Mouse (Mus musculus): ENCODE results near the gene Pard6b. TPM values are rescaled to one million over a fixed set of nuclear protein-coding genes. Genes with fewer than 3 reads are reported as not detected.

Pard6b gene
- polyA plus RNA-seq, 1 experiment from 2014 or later: 7.5 TPM

DNA sequence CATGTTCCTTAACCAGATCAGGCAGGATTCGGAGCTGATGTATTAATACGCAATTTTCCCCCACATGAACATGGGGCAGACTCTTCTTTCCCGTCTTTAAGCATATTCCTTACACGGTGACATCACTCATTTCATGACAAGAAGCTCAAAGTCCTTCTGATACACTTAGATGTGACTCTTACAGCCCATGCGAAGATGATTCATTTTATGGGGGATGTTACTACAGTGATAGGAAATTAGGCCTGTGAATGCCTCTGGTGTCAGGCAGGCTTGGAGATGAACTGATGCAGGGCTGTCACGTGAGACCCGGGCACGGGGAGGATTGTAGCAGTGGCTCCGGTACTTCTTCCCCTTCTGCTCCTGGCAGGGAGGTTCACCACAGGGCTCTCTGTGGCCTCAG, 6.0 kb downstream of the Pard6b start:
- no peak for DNase-seq (ENCODE audit: low spot score)
- Histone ChIP-seq H3K27me3 (ENCODE audit: low read depth, poor library complexity, severe bottlenecking) (peaks cover 17% of the 10 kb centered on the region), H3K36me3 (peaks cover 18% of the 10 kb centered on the region), H3K4me3 (no peak overlapping the region), H3K4me1 (peaks cover 11% of the 10 kb centered on the region), H3K9me3 (replicated peaks) (no peaks in the 10 kb centered on the region), H3K27ac (replicated peaks) (no peak overlapping the region)
- 92% methylated on average over 9 of the region's 9 CpGs for WGBS

DNA sequence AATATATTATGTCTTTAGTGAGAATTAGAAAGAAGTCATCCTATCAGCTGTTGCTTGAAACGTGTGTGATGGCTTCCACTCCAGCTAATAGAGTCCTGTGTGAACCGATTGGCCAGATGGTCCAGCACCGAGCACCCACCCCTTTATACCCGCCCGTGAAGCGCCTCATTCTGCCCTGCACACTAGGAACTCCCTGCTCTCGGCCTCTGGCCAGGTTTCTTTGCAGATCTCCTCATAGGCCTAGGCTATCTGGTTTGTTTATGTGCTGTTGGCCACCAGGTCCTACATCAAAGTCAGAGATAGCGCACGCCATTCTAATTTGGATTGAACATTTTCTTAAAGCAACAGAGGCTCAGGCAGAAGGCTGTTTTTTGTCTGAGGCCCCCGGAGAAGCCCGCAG, 10.8 kb downstream of the Pard6b start:
- no peak for DNase-seq (ENCODE audit: low spot score)
- WGBS: 89% methylated on average over 11 of the region's 11 CpGs
- Histone ChIP-seq H3K27me3 (ENCODE audit: low read depth, poor library complexity, severe bottlenecking) (no peaks in the 10 kb centered on the region), H3K4me3 (no peak overlapping the region), H3K36me3 (peaks cover 33% of the 10 kb centered on the region), H3K4me1 (peaks cover under 1% of the 10 kb centered on the region; the same call in 1 of the 2 replicates), H3K27ac (replicated peaks) (no peak overlapping the region), H3K9me3 (replicated peaks) (no peaks in the 10 kb centered on the region)

DNA sequence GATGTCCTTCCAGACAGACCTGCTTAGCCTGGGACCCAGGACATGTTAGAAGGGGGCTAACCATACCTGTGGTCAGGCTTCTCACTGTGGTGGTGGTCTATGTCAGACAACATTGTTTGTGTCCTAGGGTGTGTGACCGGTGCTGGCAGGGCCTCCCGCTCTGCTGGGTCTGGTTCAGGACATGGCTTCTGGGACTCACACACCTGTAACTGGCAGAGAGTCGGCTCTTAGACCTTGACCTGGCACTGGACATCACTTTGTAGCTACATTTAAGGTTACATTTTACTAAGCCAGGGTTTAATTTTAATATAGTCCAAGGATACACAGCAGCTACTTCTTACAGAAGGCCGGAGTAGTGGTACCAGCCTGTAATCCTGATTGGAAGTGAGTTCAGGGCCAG, 12.3 kb downstream of the Pard6b start:
- Histone ChIP-seq H3K9me3 (replicated peaks) (no peaks in the 10 kb centered on the region), H3K27me3 (ENCODE audit: low read depth, poor library complexity, severe bottlenecking) (no peaks in the 10 kb centered on the region), H3K4me3 (no peak overlapping the region), H3K36me3 (peaks cover 27% of the 10 kb centered on the region), H3K27ac (replicated peaks) (no peak overlapping the region), H3K4me1 (peaks cover 3% of the 10 kb centered on the region; the same call in 1 of the 2 replicates)
- 92% methylated on average over 4 of the region's 4 CpGs for WGBS
- no peak for DNase-seq (ENCODE audit: low spot score)

DNA sequence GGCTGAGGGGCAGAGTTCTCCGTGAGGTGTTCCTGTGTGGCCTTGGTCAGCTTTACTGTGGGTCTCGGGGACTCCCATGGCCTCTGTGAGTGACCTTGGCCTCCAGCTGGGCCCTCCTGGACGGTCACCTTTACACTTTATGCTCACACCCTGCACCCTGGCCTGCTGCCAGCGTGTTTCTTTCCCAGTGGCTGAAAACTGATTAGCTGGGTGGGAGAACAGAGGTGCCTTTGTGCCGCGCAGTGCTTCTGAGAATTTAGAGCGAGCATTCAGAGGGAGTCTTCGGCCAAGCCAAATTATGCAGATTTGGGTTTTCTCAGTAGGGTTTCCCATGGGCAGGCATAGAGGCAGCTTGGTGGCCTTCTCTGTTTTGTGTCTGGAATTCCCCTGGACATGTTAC, 14.3 kb downstream of the Pard6b start:
- DNase-seq (ENCODE audit: low spot score): no peak
- Histone ChIP-seq H3K36me3 (peaks cover 44% of the 10 kb centered on the region), H3K27ac (replicated peaks) (no peak overlapping the region), H3K4me1 (peaks cover 3% of the 10 kb centered on the region; the same call in 1 of the 2 replicates), H3K4me3 (no peak overlapping the region), H3K9me3 (replicated peaks) (no peaks in the 10 kb centered on the region), H3K27me3 (ENCODE audit: low read depth, poor library complexity, severe bottlenecking) (no peaks in the 10 kb centered on the region)
- WGBS: 88% methylated on average over 8 of the region's 8 CpGs

DNA sequence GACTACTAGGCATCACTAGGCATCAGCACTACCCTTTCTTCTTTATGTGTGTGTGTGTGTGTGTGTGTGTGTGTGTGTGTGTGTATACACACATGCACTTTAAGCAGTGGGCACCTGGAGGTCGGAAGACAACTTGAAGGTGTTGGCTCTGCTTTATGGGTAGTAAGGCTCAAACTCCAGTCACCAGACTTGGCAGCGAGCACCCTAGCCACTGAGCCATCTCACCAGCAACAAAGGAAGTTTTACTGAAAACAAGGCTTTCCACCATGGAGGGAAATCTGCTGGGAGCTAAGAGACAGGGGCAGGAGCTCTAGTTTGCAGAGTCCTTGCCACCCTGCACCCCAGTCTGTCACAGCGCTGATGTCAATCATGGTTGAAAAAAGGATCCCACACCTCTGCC, 15.7 kb downstream of the Pard6b start:
- no peak for DNase-seq (ENCODE audit: low spot score)
- Histone ChIP-seq H3K36me3 (peaks cover 49% of the 10 kb centered on the region), H3K4me3 (no peak overlapping the region), H3K9me3 (replicated peaks) (no peaks in the 10 kb centered on the region), H3K27ac (replicated peaks) (no peak overlapping the region), H3K4me1 (peaks cover 3% of the 10 kb centered on the region; the same call in 1 of the 2 replicates), H3K27me3 (ENCODE audit: low read depth, poor library complexity, severe bottlenecking) (no peaks in the 10 kb centered on the region)
- 80% methylated on average over 3 of the region's 3 CpGs for WGBS

DNA sequence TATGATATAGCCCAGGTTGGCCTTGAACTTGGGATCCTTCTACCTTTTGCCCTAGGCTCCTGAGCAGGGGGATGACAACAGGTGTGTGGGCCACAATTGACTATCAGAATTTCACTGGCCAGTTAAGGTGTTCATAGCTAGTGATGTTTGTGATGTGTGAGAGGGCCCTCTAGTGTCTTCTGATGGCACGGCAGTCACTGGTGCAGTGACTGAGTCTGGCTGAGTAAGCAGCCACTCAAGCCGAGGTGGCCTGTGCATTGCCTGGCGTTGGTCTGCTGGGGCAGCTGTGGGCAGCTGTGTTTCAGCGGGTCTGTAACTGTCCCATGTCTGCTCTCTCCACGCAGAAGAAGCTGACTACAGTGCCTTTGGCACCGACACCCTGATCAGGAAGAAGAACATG, 17.2 kb downstream of the Pard6b start:
- H3K27me3 ChIP-seq (ENCODE audit: low read depth, poor library complexity, severe bottlenecking): no peaks in the 10 kb centered on the region
- no peak overlapping the region for H3K4me3 ChIP-seq
- DNase-seq (ENCODE audit: low spot score): no peak

DNA sequence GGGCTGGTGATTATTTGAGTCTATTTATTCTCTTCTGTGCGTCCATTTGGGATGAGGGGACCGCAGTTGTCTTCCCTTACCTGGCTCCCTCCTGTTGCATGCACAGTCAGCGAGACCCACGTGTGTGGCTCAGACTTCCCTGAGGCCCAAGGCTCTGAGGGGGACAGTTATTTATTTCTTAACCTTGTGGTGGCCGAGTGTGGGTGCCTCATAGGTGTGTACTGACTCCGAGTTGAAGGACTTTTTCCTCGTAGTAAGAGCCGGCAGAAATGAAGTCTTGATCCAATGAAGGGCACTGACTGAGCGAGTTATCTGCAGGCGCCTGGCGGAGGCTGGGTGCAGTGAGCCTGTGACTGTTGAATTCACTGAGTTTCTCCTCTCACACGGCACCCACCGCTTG, 19.2 kb downstream of the Pard6b start:
- Histone ChIP-seq H3K4me1 (peaks cover 3% of the 10 kb centered on the region; the same call in 1 of the 2 replicates), H3K36me3 (peaks cover 31% of the 10 kb centered on the region), H3K4me3 (no peak overlapping the region), H3K27ac (replicated peaks) (no peak overlapping the region), H3K27me3 (ENCODE audit: low read depth, poor library complexity, severe bottlenecking) (no peaks in the 10 kb centered on the region), H3K9me3 (replicated peaks) (no peaks in the 10 kb centered on the region)
- WGBS: 84% methylated on average over 13 of the region's 13 CpGs
- DNase-seq (ENCODE audit: low spot score): no peak

More for the DNA sequence above, 17.2 kb downstream of the Pard6b start:
- 50% methylated on average over 6 of the region's 6 CpGs for WGBS
- Histone ChIP-seq H3K4me1 (peaks cover 3% of the 10 kb centered on the region; the same call in 1 of the 2 replicates), H3K27ac (replicated peaks) (no peak overlapping the region), H3K9me3 (replicated peaks) (no peaks in the 10 kb centered on the region), H3K36me3 (peaks cover 41% of the 10 kb centered on the region)

DNA sequence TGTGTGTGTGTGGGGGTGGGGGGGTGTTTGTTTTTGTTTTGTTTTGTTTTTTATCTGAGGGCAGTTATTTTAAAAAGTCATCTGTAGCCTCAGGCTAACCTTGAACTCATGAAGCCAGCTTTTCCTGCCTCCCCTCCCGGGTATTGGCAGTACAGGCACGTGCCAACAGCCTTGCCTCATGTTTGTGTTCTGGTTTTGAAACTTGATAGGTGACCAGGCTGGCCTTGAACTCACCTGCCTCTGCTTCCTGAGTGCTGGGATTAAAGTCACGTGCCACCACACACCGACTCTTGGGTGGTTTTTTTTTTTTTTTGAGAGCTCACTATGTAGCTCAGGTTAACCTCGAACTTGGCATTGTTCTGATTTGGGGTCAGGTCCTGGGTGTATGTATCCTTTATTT, 21.0 kb downstream of the Pard6b start:
- no peak for DNase-seq (ENCODE audit: low spot score)
- 85% methylated on average over 5 of the region's 5 CpGs for WGBS
- Histone ChIP-seq H3K9me3 (replicated peaks) (no peaks in the 10 kb centered on the region), H3K27ac (replicated peaks) (no peak overlapping the region), H3K4me3 (no peak overlapping the region), H3K4me1 (peaks cover 2% of the 10 kb centered on the region; the same call in 1 of the 2 replicates), H3K27me3 (ENCODE audit: low read depth, poor library complexity, severe bottlenecking) (no peaks in the 10 kb centered on the region), H3K36me3 (peaks cover 31% of the 10 kb centered on the region)

DNA sequence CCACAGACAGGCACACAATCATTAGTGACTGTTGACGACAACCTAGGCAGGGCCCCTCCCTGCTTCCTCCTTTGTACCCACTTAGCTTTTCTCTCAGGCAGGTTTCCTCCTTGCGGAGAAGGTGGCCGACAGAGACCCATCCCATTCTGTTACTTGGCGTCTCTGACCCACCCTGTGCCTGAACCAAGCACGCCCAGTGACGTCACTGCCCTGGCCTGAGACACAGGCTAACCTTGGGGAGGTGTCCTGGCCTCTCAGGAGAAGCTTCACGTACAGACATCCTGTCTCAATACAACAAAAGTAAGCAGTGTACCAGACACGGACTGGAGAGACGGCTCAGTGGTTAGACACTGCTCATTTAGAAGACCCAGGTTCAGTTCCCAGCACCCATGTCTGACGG, 22.5 kb downstream of the Pard6b start:
- H3K36me3 ChIP-seq: peaks cover 28% of the 10 kb centered on the region
- no peak overlapping the region for H3K4me3 ChIP-seq
- no peaks in the 10 kb centered on the region for H3K9me3 ChIP-seq (replicated peaks)
- H3K4me1 ChIP-seq: 0 out of 2 replicates have a peak, but pooled peaks cover 3% of the 10 kb centered on the region
- no peak overlapping the region for H3K27ac ChIP-seq (replicated peaks)
- 89% methylated on average over 10 of the region's 10 CpGs for WGBS
- DNase-seq (ENCODE audit: low spot score): no peak
- H3K27me3 ChIP-seq (ENCODE audit: low read depth, poor library complexity, severe bottlenecking): no peaks in the 10 kb centered on the region

DNA sequence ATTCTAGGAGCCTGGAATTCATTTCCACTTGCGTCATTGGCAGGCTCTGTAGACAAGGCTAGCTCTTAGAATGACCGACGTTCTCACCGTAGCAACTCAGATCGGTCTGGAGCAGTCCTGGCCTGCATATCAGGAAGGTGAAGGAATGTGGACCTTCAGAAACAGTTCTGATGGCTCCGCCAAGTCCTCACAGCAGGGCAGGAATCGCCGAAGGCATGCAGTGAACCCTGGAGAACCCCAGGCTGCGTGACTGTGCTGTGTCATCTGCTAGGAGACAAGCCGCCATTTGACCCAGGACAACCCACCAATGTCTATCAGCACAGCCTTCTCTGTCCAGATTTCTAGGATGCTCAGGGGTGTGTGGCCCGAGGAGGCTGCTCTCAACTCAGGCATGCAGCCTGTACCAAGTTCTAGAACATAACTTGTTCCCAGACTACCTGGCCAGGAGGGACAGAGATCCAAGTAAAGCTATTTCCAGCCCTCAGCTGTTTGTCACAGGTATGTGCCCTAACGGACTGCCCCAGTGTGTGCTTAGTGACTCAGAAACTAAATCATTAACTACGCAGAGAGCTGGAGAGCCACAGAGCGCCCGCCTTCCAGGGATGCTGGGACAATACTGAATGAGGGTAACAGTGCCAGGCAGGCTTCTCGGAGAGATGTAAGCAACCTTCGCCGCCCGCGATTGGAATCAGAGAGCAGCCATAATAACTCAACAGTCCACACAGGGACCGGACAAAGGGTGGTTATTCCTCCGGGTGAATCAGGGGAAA, 23.8 kb downstream of the Pard6b start:
- Histone ChIP-seq H3K9me3 (replicated peaks) (no peaks in the 10 kb centered on the region), H3K36me3 (peaks cover 16% of the 10 kb centered on the region), H3K4me1 (0 out of 2 replicates have a peak, but pooled peaks cover 3% of the 10 kb centered on the region), H3K27me3 (ENCODE audit: low read depth, poor library complexity, severe bottlenecking) (no peaks in the 10 kb centered on the region), H3K27ac (replicated peaks) (no peak overlapping the region), H3K4me3 (no peak overlapping the region)
- WGBS: 90% methylated on average over 22 of the region's 22 CpGs
- no peak for DNase-seq (ENCODE audit: low spot score)

DNA sequence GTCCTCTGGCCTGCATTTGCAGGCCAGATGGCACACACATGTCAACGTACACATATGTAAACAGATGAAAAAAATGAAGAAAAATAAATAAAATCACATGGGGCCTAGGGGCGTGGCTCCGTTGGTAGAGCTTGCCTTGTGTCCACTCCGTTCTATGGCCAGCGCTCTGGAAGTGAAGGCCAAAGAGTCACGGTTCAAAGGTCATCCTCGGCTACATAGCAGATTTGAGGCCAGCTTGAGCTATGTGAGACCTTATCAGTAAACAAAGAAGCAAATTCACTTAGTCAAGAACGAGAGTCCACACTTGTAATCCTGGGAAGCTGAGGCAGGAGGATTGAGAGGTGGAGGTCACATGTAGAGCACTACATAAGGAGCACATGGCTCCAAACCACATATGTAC, 24.5 kb downstream of the Pard6b start:
- Histone ChIP-seq H3K27me3 (ENCODE audit: low read depth, poor library complexity, severe bottlenecking) (no peaks in the 10 kb centered on the region), H3K27ac (replicated peaks) (no peak overlapping the region), H3K36me3 (peaks cover 9% of the 10 kb centered on the region), H3K4me1 (0 out of 2 replicates have a peak, but pooled peaks cover 3% of the 10 kb centered on the region), H3K4me3 (no peak overlapping the region), H3K9me3 (replicated peaks) (no peaks in the 10 kb centered on the region)
- DNase-seq (ENCODE audit: low spot score): no peak
- WGBS: 79% methylated on average over 8 of the region's 8 CpGs

DNA sequence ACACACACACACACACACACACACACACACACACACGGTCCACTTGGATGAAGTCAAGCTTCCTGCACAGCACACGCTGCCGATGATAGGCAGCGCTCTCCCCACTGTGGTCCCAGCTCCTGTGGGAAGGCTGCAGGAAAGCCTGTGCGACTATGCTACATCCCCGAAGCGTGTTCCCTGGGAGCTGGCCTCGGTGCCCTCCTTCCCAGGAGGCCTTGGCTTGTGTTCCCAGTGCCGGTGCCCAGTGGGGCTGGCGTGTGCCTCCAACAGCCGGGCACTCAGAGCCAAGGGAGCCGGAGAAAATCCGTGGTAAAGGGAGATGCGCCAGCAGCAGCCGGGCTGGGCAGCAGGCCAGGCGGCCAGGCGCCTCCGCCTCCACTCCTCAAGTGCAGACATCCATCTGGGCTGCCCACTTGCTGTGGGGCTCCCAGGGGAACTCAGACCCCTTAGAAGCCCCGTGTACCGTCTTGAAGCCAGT, 25.9 kb downstream of the Pard6b start:
- no peaks in the 10 kb centered on the region for H3K36me3 ChIP-seq
- DNase-seq (ENCODE audit: low spot score): no peak
- no peak overlapping the region; the same call in 1 of the 2 replicates for H3K27ac ChIP-seq (replicated peaks)
- 81% methylated on average over 20 of the region's 20 CpGs for WGBS
- peaks cover 3% of the 10 kb centered on the region; the same call in 1 of the 2 replicates for H3K4me1 ChIP-seq
- H3K9me3 ChIP-seq (replicated peaks): no peaks in the 10 kb centered on the region
- H3K4me3 ChIP-seq: no peak overlapping the region
- no peaks in the 10 kb centered on the region for H3K27me3 ChIP-seq (ENCODE audit: low read depth, poor library complexity, severe bottlenecking)

DNA sequence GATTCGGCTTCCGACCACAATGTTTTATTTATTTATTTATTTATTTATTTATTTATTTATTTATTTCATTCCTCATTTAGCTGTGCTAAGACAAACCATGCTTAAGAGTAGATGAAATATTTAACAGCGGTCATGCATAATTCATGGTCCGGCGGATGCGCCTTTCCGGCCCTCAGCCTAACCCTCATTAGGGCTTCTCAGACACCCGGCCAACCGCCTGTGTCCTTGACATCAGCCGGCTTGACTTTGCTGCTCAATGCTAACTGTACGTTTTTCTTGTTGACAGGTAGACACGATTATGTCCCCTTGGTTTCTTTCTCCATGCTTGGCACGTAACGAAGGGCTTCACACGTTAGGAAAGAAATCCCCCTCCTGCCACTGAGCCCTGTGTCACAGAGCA, 26.6 kb downstream of the Pard6b start:
- no peak overlapping the region for H3K27ac ChIP-seq (replicated peaks)
- no peaks in the 10 kb centered on the region for H3K27me3 ChIP-seq (ENCODE audit: low read depth, poor library complexity, severe bottlenecking)
- H3K9me3 ChIP-seq (replicated peaks): no peaks in the 10 kb centered on the region
- no peak overlapping the region for H3K4me3 ChIP-seq
- DNase-seq (ENCODE audit: low spot score): no peak
- WGBS: 88% methylated on average over 15 of the region's 15 CpGs
- no peaks in the 10 kb centered on the region for H3K36me3 ChIP-seq
- peaks cover 5% of the 10 kb centered on the region; the same call in 1 of the 2 replicates for H3K4me1 ChIP-seq
